8 mouse cellular contexts compared by ENCODE assay signal in genomic region chr17:56608699-56609098, GRCm38 (mm10). TPM values are rescaled to one million over a fixed set of nuclear protein-coding genes. Genes with fewer than 3 reads are reported as not detected.
DNase-seq lines count a peak whose midpoint lies in the region; ATAC-seq and TF ChIP-seq lines count a peak whose summit lies in the region.

No protein-coding gene starts in this region.

- no peak for DNase-seq in heart, postnatal 36 days
- peak; percentile 19 for DNase-seq in G1E (ENCODE audit: low spot score)
- no peak for DNase-seq in frontal cortex, postnatal 14 days (ENCODE audit: low spot score in 2 of 2)
- DNase-seq in ovary, adult 18-20 months (ENCODE audit: low spot score) = no peak
- no peak for DNase-seq in lung, postnatal 4 days

- peak overlapping the region; percentile 82; the same call in 1 of the 2 replicates for H3K27ac ChIP-seq in heart, embryonic 13.5 days (replicated peaks)
- H3K27ac ChIP-seq in heart, embryonic 16.5 days (ENCODE audit: low read length) = peak overlapping the region; percentile 88
- H3K27ac ChIP-seq in macrophage = peak overlapping the region; percentile 67; the same call in 1 of the 2 replicates

- H3K9ac ChIP-seq in heart, embryonic 13.5 days = peak overlapping the region; percentile 85
- peak overlapping the region; percentile 84 for H3K9ac ChIP-seq in heart, embryonic 16.5 days (ENCODE audit: low read length)

- no peak for ATAC-seq in heart, embryonic 13.5 days (ENCODE audit: extremely low read depth, insufficient number of reproducible peaks, low FRiP score, low TSS enrichment)
- no peak for ATAC-seq in G1E (ENCODE audit: extremely low read depth, insufficient number of reproducible peaks, low FRiP score, poor library complexity, severe bottlenecking)
- ATAC-seq in heart, embryonic 16.5 days (replicated peaks; ENCODE audit: extremely low read depth, insufficient read depth, low FRiP score) = no peak

- no peaks in the 10 kb centered on the region for H3K9me3 ChIP-seq in heart, embryonic 13.5 days
- H3K9me3 ChIP-seq in G1E (replicated peaks) = no peaks in the 10 kb centered on the region
- no peaks in the 10 kb centered on the region for H3K9me3 ChIP-seq in heart, embryonic 16.5 days (replicated peaks; ENCODE audit: control insufficient read depth, low read length)

- peak overlapping the region; percentile 64 for H3K4me3 ChIP-seq in heart, embryonic 13.5 days
- H3K4me3 ChIP-seq in G1E (ENCODE audit: low read depth, low read length) = peak overlapping the region; percentile 82
- H3K4me3 ChIP-seq in heart, embryonic 16.5 days (ENCODE audit: low read length) = peak overlapping the region; percentile 84
- H3K4me3 ChIP-seq in macrophage (ENCODE audit: inconsistent target) = peak overlapping the region; percentile 92

- H3K36me3 ChIP-seq in heart, embryonic 13.5 days = peaks cover 46% of the 10 kb centered on the region
- peaks cover 67% of the 10 kb centered on the region for H3K36me3 ChIP-seq in G1E (replicated peaks)
- H3K36me3 ChIP-seq in heart, embryonic 16.5 days (ENCODE audit: control insufficient read depth, insufficient read depth) = peaks cover 34% of the 10 kb centered on the region
- H3K36me3 ChIP-seq in macrophage (ENCODE audit: inconsistent target) = peaks cover 32% of the 10 kb centered on the region

- WGBS in heart, embryonic 13.5 days = 50% methylated on average over 5 of the region's 5 CpGs
- 40% methylated on average over 5 of the region's 5 CpGs for WGBS in heart, embryonic 16.5 days
- 32% methylated on average over 5 of the region's 5 CpGs for WGBS in macrophage (ENCODE audit: missing documents)

- intact Hi-C loops in heart, postnatal 36 days (cut with DNase I) = loop anchor here (1.0 kb wide), 1 partner anchor 23 kb away; no protein-coding TSS in a partner anchor

- H3K4me2 ChIP-seq in heart, embryonic 13.5 days = peak overlapping the region; percentile 78
- H3K4me2 ChIP-seq in heart, embryonic 16.5 days (ENCODE audit: low read depth, low read length) = peak overlapping the region; percentile 88

- no peak for TF ChIP-seq CTCF in G1E (IDR thresholded peaks at IDR 0.05; ENCODE audit: low read depth, low read length)

- H3K79me2 ChIP-seq in macrophage (ENCODE audit: inconsistent target) = peaks cover 26% of the 10 kb centered on the region; the same call in 1 of the 2 replicates

- peaks cover 34% of the 10 kb centered on the region for H3K4me1 ChIP-seq in heart, embryonic 13.5 days
- H3K4me1 ChIP-seq in G1E (ENCODE audit: insufficient read depth, low read depth, low read length) = peaks cover 78% of the 10 kb centered on the region
- H3K4me1 ChIP-seq in heart, embryonic 16.5 days (ENCODE audit: control insufficient read depth, insufficient read depth, low read length) = peaks cover 19% of the 10 kb centered on the region

- H3K27me3 ChIP-seq in heart, embryonic 13.5 days (replicated peaks) = no peaks in the 10 kb centered on the region
- H3K27me3 ChIP-seq in G1E (ENCODE audit: insufficient read depth, low read length) = no peaks in the 10 kb centered on the region
- no peaks in the 10 kb centered on the region for H3K27me3 ChIP-seq in heart, embryonic 16.5 days (ENCODE audit: control insufficient read depth, insufficient read depth, low read length)

RNA-seq across cellular contexts. Expression of gene 2410015M20Rik, which starts 0.9 kb away (rescaled TPM):
- 273 and 332 TPM in 2 replicates for polyA plus RNA-seq in heart, embryonic 13.5 days (2015; fragmentation: Nextera tagmentation; extraction: Ambion mirVana)
- 100 to 1,000 TPM; 342 to 346 TPM for total RNA-seq in heart, postnatal 36 days (2021)
- total RNA-seq in G1E (2014; fragmentation: Nextera tagmentation) = 42.8 and 61.4 TPM in 2 replicates
- 101 and 133 TPM in 2 replicates for total RNA-seq in G1E (2017)
- 278 and 377 TPM in 2 replicates for polyA plus RNA-seq in G1E (2012)
- 329 and 345 TPM in 2 replicates for polyA plus RNA-seq in heart, embryonic 16.5 days (2015; fragmentation: Nextera tagmentation; extraction: Ambion mirVana)
- 10 to 100 TPM in 5 of 26 experiments, 1 to 10 TPM in 19, not detected in 2; 1.2 to 31.0 (median 4.7) TPM for total RNA-seq in macrophage (2018; cell fraction: chromatin; rRNA removed)
- 10 to 100 TPM; 42.1 to 95.9 (median 57.4) TPM for total RNA-seq in macrophage (2018; cell fraction: cytosol; rRNA removed)
- 10 to 100 TPM in 15 of 26 experiments, 1 to 10 TPM in 10, not detected in 1; 4.6 to 17.7 (median 11.9) TPM for total RNA-seq in macrophage (2018; cell fraction: nucleus; rRNA removed)
- 47.7 to 86.1 TPM (median 67.9 TPM) in 3 replicates for polyA plus RNA-seq in macrophage (2018)

RNA-seq across cellular contexts. Expression of gene Rpl36, which starts 4.5 kb away (rescaled TPM):
- 1,294 and 1,391 TPM in 2 replicates for polyA plus RNA-seq in heart, embryonic 13.5 days (2015; fragmentation: Nextera tagmentation; extraction: Ambion mirVana)
- 100 to 1,000 TPM; 724 to 728 TPM for total RNA-seq in heart, postnatal 36 days (2021)
- 1,715 and 1,885 TPM in 2 replicates for total RNA-seq in G1E (2014; fragmentation: Nextera tagmentation)
- total RNA-seq in G1E (2017) = 2,574 and 3,073 TPM in 2 replicates
- polyA plus RNA-seq in G1E (2012) = 9,624 and 13,197 TPM in 2 replicates
- polyA plus RNA-seq in heart, embryonic 16.5 days (2015; fragmentation: Nextera tagmentation; extraction: Ambion mirVana) = 1,106 and 1,159 TPM in 2 replicates
- total RNA-seq in macrophage (2018; cell fraction: chromatin; rRNA removed) = 100 to 1,000 TPM in 1 of 26 experiments, 10 to 100 TPM in 20, 1 to 10 TPM in 5; 4.7 to 256 (median 18.5) TPM
- 1,000 to 10,000 TPM in 2 of 26 experiments, 100 to 1,000 TPM in 24; 425 to 1,090 (median 643) TPM for total RNA-seq in macrophage (2018; cell fraction: cytosol; rRNA removed)
- total RNA-seq in macrophage (2018; cell fraction: nucleus; rRNA removed) = 100 to 1,000 TPM in 3 of 26 experiments, 10 to 100 TPM in 23; 16.5 to 120 (median 60.4) TPM
- polyA plus RNA-seq in macrophage (2018) = 397 to 1,686 TPM (median 1,348 TPM) in 3 replicates

RNA-seq across cellular contexts. Expression of gene Lonp1, which starts 18.0 kb away (rescaled TPM):
- 54.4 and 58.9 TPM in 2 replicates for polyA plus RNA-seq in heart, embryonic 13.5 days (2015; fragmentation: Nextera tagmentation; extraction: Ambion mirVana)
- 100 to 1,000 TPM; 118 to 124 TPM for total RNA-seq in heart, postnatal 36 days (2021)
- 67.8 and 74.4 TPM in 2 replicates for total RNA-seq in G1E (2014; fragmentation: Nextera tagmentation)
- 101 and 103 TPM in 2 replicates for total RNA-seq in G1E (2017)
- polyA plus RNA-seq in G1E (2012) = 174 and 182 TPM in 2 replicates
- 60.7 and 62.5 TPM in 2 replicates for polyA plus RNA-seq in heart, embryonic 16.5 days (2015; fragmentation: Nextera tagmentation; extraction: Ambion mirVana)
- total RNA-seq in macrophage (2018; cell fraction: chromatin; rRNA removed) = 10 to 100 TPM; 20.0 to 96.5 (median 52.9) TPM
- total RNA-seq in macrophage (2018; cell fraction: cytosol; rRNA removed) = 10 to 100 TPM; 25.3 to 41.8 (median 32.0) TPM
- 10 to 100 TPM; 18.6 to 73.4 (median 44.9) TPM for total RNA-seq in macrophage (2018; cell fraction: nucleus; rRNA removed)
- 25.9 to 34.1 TPM (median 32.5 TPM) in 3 replicates for polyA plus RNA-seq in macrophage (2018)

RNA-seq across cellular contexts. Expression of gene Catsperd, which starts 19.2 kb away (rescaled TPM):
- polyA plus RNA-seq in heart, embryonic 13.5 days (2015; fragmentation: Nextera tagmentation; extraction: Ambion mirVana) = 0.22 and 0.40 TPM in 2 replicates
- total RNA-seq in heart, postnatal 36 days (2021) = not detected
- not detected in 2 replicates for total RNA-seq in G1E (2014; fragmentation: Nextera tagmentation)
- total RNA-seq in G1E (2017) = 0.17 TPM in 1 of 2 replicates, not detected in the other
- not detected in 2 replicates for polyA plus RNA-seq in G1E (2012)
- polyA plus RNA-seq in heart, embryonic 16.5 days (2015; fragmentation: Nextera tagmentation; extraction: Ambion mirVana) = 0.29 and 0.31 TPM in 2 replicates
- 1 to 10 TPM in 2 of 26 experiments, under 1 TPM in 11, not detected in 13; 0.49 to 1.8 (median 0.62) TPM for total RNA-seq in macrophage (2018; cell fraction: chromatin; rRNA removed)
- total RNA-seq in macrophage (2018; cell fraction: cytosol; rRNA removed) = under 1 TPM in 2 of 26 experiments, not detected in 24; 0.03 to 0.05 TPM
- total RNA-seq in macrophage (2018; cell fraction: nucleus; rRNA removed) = 1 to 10 TPM in 1 of 26 experiments, under 1 TPM in 12, not detected in 13; 0.32 to 1.2 (median 0.58) TPM
- not detected in 3 replicates for polyA plus RNA-seq in macrophage (2018)

RNA-seq across cellular contexts. Expression of gene Safb, which starts 24.1 kb away (rescaled TPM):
- 66.9 and 68.1 TPM in 2 replicates for polyA plus RNA-seq in heart, embryonic 13.5 days (2015; fragmentation: Nextera tagmentation; extraction: Ambion mirVana)
- 10 to 100 TPM; 55.1 to 65.8 TPM for total RNA-seq in heart, postnatal 36 days (2021)
- 67.0 and 76.5 TPM in 2 replicates for total RNA-seq in G1E (2014; fragmentation: Nextera tagmentation)
- total RNA-seq in G1E (2017) = 85.0 and 121 TPM in 2 replicates
- 151 and 154 TPM in 2 replicates for polyA plus RNA-seq in G1E (2012)
- polyA plus RNA-seq in heart, embryonic 16.5 days (2015; fragmentation: Nextera tagmentation; extraction: Ambion mirVana) = 76.5 and 92.3 TPM in 2 replicates
- 100 to 1,000 TPM; 163 to 415 (median 310) TPM for total RNA-seq in macrophage (2018; cell fraction: chromatin; rRNA removed)
- 10 to 100 TPM; 33.7 to 62.1 (median 47.7) TPM for total RNA-seq in macrophage (2018; cell fraction: cytosol; rRNA removed)
- total RNA-seq in macrophage (2018; cell fraction: nucleus; rRNA removed) = 100 to 1,000 TPM in 19 of 26 experiments, 10 to 100 TPM in 7; 70.9 to 178 (median 116) TPM
- polyA plus RNA-seq in macrophage (2018) = 51.7 to 66.4 TPM (median 57.5 TPM) in 3 replicates
